Mouse (Mus musculus) B cell, adult 62 days (primary cell): ENCODE data around the gene BC024978. TPM values are rescaled to one million over a fixed set of nuclear protein-coding genes. Genes with fewer than 3 reads are reported as not detected.

Experiments
- total RNA-seq: library from RNA; stranded (reverse); gene quantifications from 4 replicates; pipeline ENCODE4 v1.2.4, GENCODE M21; 2023

Gene BC024978
- total RNA-seq: 11.5 to 19.8 TPM (median 17.1 TPM) in 4 replicates

DNA sequence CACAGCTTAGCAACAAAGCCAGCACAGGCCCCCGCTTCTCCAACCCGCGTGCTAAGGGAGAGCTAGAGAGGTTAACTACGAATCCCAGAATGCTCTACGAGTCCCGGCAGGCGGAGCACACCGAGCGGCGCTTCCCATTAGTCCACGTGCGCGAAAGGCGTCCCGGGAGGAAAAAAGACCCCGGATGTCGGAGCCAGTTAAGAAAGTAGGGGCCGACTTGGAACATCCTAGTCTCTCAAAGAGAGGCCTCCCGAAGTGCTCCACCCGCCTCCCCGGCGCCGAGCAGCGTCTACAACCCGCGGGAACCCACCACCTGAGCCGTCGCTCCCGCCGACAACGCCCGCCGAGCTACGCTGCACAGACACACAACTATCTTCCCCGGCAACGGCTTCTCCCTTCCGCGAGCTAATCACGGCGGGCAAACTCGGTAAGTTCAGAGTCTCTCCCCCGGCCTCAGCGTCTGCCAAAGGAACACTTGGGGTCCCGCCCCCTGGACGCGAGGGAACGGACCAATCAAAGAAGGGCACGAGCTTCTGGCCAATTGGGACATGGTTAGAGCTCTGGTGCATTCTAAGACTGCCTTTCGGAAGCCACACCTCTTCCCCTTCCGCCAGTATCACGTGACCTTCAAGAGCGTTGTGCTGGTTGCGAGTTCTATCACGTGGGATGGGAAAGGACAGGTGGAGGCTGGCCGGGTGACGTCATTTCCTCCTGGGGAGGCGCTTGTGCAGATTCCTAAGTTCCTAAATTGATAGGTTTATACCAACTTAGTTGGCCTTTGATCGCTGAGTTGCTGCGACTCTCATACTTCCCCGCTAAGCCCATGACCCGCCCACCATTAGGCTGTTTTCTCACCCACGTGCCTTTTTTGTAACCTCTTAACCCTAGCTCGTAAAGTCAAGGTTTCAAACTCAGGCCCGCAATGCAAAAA, at the start of gene BC024978, which contains the start of gene Snrpa:
Gene BC024978 (plus strand): TSS at position 101 of the 931 bp plus-strand sequence.
Gene Snrpa (minus strand): TSS at position 591 of the 931 bp plus-strand sequence.

DNA sequence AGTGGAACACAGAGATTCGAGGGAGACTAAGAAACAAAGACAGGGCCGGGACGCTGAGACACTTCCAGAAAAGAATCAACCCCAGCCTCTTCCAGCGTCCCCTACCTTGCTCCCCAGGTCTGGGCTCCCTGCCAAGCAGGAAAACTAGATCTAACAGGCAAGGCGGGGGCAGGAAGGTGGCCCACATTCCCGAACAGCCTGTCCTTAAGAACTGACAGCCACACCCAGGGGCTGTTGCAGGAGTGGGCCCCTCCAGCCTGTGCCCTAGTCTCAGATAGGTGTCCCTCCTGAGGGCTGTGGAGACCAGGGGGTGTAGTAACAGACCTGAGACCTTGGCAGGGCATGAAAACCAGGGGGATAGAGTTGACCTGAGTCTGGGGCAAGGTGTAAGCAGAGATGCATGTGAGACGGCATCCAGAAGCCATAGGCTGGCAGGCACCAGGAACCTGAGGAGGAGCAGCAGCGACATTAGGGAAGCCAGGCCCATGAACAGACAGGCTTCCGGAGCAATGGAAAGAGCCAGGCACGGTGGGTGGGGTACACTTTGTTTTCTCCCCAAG, 42.3 kb upstream of the BC024978 start, which contains the start of gene Cyp2t4:
Gene Cyp2t4 (plus strand): TSS at position 510 of the 560 bp plus-strand sequence.

DNA sequence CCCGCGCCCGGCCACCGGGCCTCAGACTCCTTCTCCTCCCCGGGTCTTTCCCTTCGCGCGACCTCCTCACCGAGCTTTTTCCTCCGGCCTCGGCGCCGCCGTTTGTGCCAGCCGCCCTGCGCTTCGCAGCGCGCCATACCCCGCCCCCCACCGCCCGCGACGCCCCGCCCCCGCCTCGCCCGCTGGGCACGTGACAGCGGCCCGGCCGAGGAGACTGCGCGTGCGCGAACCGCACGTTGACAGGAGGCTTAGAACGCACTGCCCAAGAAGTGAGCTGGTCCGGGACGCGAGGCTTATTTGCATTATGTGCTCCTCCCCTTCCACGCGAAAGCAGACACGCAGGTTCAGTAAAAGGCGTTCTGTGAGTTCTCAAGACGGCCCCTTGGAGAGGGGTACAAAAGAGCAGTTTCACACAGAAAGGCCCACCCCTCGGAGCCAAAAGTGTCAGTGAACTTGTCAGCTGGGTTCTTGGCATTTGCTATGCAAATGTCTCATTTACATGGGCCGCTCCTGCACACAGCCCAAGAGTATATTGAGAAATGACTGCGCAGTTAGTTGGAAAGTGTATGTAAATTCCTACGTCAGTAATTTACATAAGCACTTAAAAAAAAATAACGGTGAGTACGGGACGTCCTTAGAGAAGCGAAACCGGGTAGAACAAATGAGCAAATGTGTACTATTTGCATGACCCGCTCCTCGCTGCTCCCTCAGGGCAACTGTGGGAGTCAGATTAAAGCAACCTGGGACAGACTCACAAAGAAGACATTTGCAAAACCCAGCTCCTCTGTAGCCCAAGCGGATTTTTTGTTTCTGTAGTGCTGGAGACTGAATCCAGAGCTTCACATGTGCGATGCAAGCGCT, 28.7 kb upstream of the BC024978 start, which contains the start of gene Egln2:
Gene Egln2 (minus strand): TSS at position 189 of the 861 bp plus-strand sequence.

DNA sequence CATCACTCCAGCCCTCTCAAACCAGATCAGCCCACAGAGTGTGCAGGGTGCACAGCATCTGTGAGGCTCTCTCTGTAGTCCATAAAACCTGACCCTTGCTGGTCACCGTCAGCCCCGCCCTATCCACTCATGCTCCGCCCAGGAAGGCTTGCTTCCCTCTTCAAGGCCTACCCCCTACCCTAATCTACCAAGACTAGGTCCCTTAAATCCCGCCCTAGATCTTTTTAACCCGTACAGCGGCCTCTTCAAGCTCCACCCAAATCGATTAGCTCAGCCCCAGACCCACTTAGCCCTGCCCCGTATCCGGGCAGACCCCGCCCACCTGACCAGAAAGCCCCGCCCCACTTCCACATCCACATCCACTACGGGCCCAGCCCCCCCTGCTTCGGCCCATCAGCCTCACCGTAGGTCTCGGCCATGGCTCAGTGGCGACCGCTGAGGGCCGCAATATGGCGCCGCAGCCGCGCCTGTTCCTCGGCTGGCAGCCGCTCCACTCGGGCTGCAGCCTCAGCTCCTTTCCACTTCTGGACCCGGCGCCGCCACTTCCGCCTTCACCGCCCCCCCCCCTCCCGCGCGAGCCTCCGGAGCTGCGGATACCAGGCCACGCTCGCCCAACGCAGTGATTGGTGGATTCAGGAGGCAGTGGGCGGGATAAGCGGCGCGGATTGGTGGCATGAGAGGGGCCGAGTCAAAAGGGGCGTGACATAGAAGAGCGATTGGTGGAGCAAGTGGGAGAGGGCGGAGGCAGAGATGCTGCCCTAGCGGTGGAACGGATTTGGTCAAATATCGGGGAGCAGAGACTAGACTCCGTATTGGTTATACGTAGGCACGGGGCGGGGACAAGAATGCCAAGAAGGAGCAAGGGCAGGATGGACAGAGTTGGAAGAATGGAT, 17.0 kb upstream of the BC024978 start, which contains the start of gene Rab4b:
Gene Rab4b (minus strand): TSS at position 573 of the 893 bp plus-strand sequence.

DNA sequence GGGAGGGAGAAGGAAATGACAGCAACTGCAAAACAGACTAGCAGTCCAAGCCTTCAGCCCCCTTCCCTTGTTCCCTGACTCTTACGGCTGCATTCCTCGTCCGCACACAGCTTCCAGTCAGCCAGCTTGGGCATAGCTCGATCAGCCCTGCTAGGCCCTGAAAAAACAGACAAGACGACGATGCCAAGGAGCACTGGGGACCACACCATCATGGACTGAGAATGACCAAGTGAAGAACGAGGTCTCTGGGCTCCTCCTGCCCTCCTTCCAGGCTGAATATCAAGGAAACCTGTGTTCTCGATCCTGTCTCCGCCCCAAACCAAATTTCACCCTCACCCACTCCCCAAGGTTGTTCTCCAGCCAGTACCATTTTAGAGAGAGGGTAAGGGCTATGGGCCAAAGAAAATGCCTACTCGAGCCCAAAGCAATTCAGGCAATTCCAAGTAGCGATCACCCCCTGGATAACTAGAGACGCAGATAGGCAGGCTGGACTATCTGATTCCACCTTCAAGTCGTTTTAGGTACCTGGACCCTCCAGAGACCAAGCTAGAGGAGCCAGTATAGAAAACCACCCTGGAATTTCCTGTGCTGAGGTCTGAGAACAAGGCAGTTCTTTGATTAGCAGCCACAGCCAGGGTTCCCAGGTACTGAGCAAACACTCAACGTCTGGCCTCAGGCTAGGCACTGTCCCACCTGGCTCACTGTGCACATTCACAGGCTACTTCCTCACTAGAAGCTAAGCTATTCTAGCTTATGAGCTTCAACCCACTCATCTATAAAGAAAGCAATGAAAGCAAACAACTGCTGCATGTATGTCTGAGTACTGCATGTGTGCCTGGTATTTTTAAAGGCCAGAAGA, 14.5 kb upstream of the BC024978 start, which contains the start of the genes Gm21983 and Mia:
Gene Gm21983 (minus strand): TSS at position 250 of the 859 bp plus-strand sequence.
Gene Mia (minus strand): TSS at position 321 of the 859 bp plus-strand sequence.

DNA sequence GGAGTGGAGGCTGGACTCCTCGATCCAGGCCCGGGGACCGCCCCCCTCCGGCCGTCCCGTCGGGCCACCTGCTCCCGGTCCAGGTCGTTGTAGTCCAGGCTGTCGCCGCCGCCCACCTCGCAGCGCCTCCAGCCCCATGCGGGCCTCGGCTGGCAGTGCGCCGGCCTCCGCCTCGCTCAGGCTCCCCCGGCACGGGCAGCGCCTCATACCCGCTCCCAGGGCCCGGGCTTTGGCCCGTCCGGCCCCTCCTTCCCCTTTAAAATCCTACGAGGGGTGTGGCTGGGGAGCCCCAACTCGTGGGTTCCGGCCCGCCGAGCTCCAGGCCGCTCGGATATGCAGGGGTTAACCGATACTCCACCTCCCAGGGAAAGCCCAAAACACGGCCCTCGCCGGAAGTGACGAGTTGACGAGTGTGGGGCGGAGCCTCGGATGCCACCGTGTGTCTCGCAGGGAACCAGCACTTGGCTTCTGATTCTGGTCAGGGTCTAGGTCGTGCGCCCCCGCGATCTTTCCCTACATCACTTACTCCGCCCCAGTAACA, 32.8 kb downstream of the BC024978 start, which contains the start of gene Itpkc:
Gene Itpkc (minus strand): TSS at position 381 of the 541 bp plus-strand sequence.

DNA sequence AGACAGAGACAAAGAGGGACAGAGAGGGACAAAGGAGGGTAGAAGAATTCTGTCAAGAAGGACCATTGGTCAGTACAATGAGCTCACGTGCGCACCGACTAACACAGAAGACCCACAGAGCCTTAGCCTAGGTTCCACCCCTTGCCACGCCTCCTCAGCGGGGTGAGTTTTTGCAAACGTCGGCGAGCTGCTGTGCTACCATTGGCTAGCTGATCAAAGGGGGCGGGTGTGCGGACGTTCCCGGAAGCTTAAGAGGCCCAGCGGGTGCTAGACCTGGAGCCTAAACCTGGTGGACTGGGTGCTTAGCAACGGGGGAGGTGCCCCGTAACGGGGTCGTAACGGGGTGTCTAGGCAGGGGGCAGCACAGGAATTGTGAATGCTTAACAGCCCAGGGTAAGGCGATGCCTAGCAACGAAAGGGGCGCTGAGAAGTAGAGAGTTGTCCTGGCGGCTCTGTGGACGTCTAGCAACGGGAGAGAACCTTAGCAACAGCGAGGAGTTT, 37.2 kb downstream of the BC024978 start, which contains the start of gene Coq8b:
Gene Coq8b (plus strand): TSS at position 243 of the 501 bp plus-strand sequence.

DNA sequence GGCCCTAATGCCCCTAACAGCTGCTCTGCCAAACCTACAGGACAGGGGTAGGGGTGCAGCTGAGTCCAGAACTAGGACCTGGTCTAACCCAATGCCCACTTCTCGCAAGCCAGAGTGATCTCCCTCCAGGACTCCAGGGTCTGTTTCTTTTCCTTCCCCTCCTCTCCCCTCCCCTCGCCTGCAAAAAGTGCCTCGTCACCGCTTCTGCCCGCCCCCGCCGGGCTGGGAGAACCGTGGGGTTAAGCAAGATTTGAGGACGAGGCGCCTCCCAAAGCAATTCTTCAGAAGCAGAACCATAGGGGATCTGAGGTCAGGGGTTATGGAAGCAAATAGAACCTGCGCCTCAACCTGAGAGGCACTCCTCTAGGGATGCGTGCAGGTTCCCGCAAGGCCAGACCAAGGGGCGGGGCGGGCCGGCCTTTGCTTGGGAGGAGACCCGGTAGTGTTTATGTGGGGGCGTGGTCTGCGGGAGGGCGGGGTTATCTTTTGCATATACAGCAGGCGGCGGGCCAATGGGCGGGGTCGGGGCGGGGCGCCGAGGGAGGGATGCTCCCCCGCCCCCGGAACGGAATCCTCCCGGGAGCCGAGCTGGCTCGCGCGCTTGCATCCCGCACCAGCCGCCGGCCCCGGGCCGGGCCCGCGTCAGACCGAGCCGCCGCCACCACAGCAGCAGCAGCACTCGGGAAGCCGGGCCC, 62.8 kb downstream of the BC024978 start, which contains the start of gene Numbl:
Gene Numbl (plus strand): TSS at position 229 of the 695 bp plus-strand sequence.

Other genes starting within 250 kb of the BC024978 start
- gene Cyp2a12, start 166.7 kb upstream of the BC024978 start, total RNA-seq: not detected in 4 replicates
- gene Cyp2f2, start 75.9 kb upstream of the BC024978 start, total RNA-seq: not detected in 4 replicates
- gene Cyp2t4, start 42.1 kb upstream of the BC024978 start, total RNA-seq: not detected in 4 replicates
- gene Egln2, start 29.0 kb upstream of the BC024978 start, total RNA-seq: 177 to 204 TPM (median 188 TPM) in 4 replicates
- gene Rab4b, start 16.9 kb upstream of the BC024978 start, total RNA-seq: 147 to 182 TPM (median 171 TPM) in 4 replicates
- gene Gm21983, start 14.7 kb upstream of the BC024978 start, total RNA-seq: not detected in 4 replicates
- gene Mia, start 14.6 kb upstream of the BC024978 start, total RNA-seq: 1.1 to 3.3 TPM (median 1.2 TPM) in 3 of 4 replicates, not detected in the other
- 112 to 116 TPM (median 114 TPM) in 4 replicates for gene Snrpa, start 490 bp downstream of the BC024978 start, total RNA-seq
- 18.8 to 22.0 TPM (median 20.4 TPM) in 4 replicates for gene Itpkc, start 32.9 kb downstream of the BC024978 start, total RNA-seq
- 24.1 to 29.2 TPM (median 27.8 TPM) in 4 replicates for gene Coq8b, start 37.2 kb downstream of the BC024978 start, total RNA-seq
- gene Numbl, start 62.7 kb downstream of the BC024978 start, total RNA-seq: 1.4 to 2.6 TPM (median 2.1 TPM) in 4 replicates
- gene Ltbp4, start 141.9 kb downstream of the BC024978 start, total RNA-seq: 0.83 to 1.2 TPM (median 1.0 TPM) in 4 replicates
- 85.2 to 97.4 TPM (median 91.1 TPM) in 4 replicates for gene Shkbp1, start 160.2 kb downstream of the BC024978 start, total RNA-seq
- gene Gm20479, start 161.6 kb downstream of the BC024978 start, total RNA-seq: 7.5 to 14.1 TPM (median 9.1 TPM) in 3 of 4 replicates, not detected in the other